Mouse (Mus musculus) stomach, embryonic 14.5 days (tissue): ENCODE data around the gene Hrh1. TPM values are rescaled to one million over a fixed set of nuclear protein-coding genes. Genes with fewer than 3 reads are reported as not detected.

Experiments used
- ATAC-seq: fragments of 200-750 bp; cut with Nextera tagmentation; 2 replicates; pipeline ENCODE4 v1.8.0; 2017; ENCODE audit warnings: low read depth, moderate TSS enrichment; ENCODE audit not compliant: insufficient number of reproducible peaks, insufficient read depth, low FRiP score
- H3K27ac ChIP-seq: fragments of 300-500 bp; sonication (generic); 2 replicates; pipeline ENCODE4 v1.5.1; 2014; ENCODE audit warnings: mild to moderate bottlenecking, low read length, moderate library complexity, mixed read lengths
- H3K27me3 ChIP-seq: fragments of 300-500 bp; sonication (generic); 2 replicates; pipeline ENCODE4 v1.6.1; 2014; ENCODE audit warnings: low read length, control low read depth, mixed read lengths; ENCODE audit not compliant: control insufficient read depth, insufficient read depth
- H3K36me3 ChIP-seq: fragments of 300-500 bp; sonication (generic); 2 replicates; pipeline ENCODE4 v1.6.1; 2014; ENCODE audit warnings: mild to moderate bottlenecking, control low read depth, low read length, moderate library complexity, mixed read lengths; ENCODE audit not compliant: control insufficient read depth, insufficient read depth
- H3K4me1 ChIP-seq: fragments of 300-500 bp; sonication (generic); 2 replicates; pipeline ENCODE4 v1.6.1; 2014; ENCODE audit warnings: low read length, control low read depth, mixed read lengths; ENCODE audit not compliant: control insufficient read depth, insufficient read depth
- H3K4me2 ChIP-seq: fragments of 300-500 bp; sonication (generic); replicated peaks from 2 replicates; pipeline ENCODE4 v1.6.1; 2014; ENCODE audit warnings: low read depth, low read length, control low read depth
- H3K4me3 ChIP-seq: fragments of 300-500 bp; sonication (generic); 2 replicates; pipeline ENCODE4 v1.5.1; 2014; ENCODE audit warnings: low read depth, low read length, control low read depth
- H3K9ac ChIP-seq: fragments of 300-500 bp; sonication (generic); replicated peaks from 2 replicates; pipeline ENCODE4 v1.6.1; 2014; ENCODE audit warnings: low read depth, mild to moderate bottlenecking, control low read depth, low read length, moderate library complexity, mixed read lengths
- H3K9me3 ChIP-seq: fragments of 300-500 bp; sonication (generic); 2 replicates; pipeline ENCODE4 v1.6.1; 2016; ENCODE audit warnings: low read depth, low read length, control low read depth; ENCODE audit not compliant: control insufficient read depth
- WGBS: fragments of 180-500 bp; shearing (Covaris S2); extraction: QIAGEN DNeasy Blood & Tissue Kit; methylation state at CpG from one replicate; pipeline ENCODE4 v1.1.7; 2014; 5-methylcytosine and 5-hydroxymethylcytosine counted together
- polyA plus RNA-seq: library from polyadenylated mRNA; unstranded; fragments of >200 nt; fragmentation: Nextera tagmentation; extraction: Ambion mirVana; gene quantifications from 2 replicates; pipeline ENCODE4 v1.2.1, GENCODE M21; 2014

Gene Hrh1
- polyA plus RNA-seq, 1 experiment from 2014 or later: not detected

DNA sequence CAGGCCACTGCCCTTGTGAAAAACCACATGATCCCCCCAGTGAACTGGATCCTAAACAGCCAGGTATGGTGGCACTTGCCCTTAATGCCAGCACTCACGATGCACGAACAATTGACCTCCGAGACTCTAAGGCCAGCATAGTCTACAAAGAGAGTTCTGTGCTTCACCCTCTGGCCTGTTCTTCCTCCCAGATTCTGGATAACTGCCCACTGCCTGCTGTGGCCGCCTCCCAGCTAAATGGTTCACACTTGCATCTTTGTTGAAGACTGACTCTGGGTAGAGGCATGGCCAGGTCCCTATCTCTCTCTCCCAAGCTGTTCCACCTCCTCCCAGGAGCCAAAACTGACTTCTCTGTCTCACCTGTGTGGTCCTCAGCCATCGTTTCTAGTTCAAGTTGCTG, 36.8 kb downstream of the Hrh1 start:
- H3K27me3 ChIP-seq: no peaks in the 10 kb centered on the region
- no peaks in the 10 kb centered on the region for H3K9me3 ChIP-seq
- no peak overlapping the region for H3K4me2 ChIP-seq
- WGBS: 74% methylated on average over 5 of the region's 5 CpGs
- no peak for ATAC-seq
- H3K4me3 ChIP-seq: no peak overlapping the region
- no peaks in the 10 kb centered on the region for H3K36me3 ChIP-seq
- no peaks in the 10 kb centered on the region for H3K4me1 ChIP-seq
- no peak overlapping the region for H3K9ac ChIP-seq
- no peak overlapping the region for H3K27ac ChIP-seq

GRCm38 (mm10) chr6:114440302-114440701, 42.6 kb downstream of the Hrh1 start:
- no peak overlapping the region for H3K4me2 ChIP-seq
- no peak overlapping the region for H3K4me3 ChIP-seq
- no peak overlapping the region for H3K27ac ChIP-seq
- no peak for ATAC-seq
- H3K9ac ChIP-seq: no peak overlapping the region
- WGBS: 54% methylated on average over 2 of the region's 2 CpGs
- H3K4me1 ChIP-seq: no peaks in the 10 kb centered on the region
- H3K36me3 ChIP-seq: no peaks in the 10 kb centered on the region
- H3K9me3 ChIP-seq: no peaks in the 10 kb centered on the region
- H3K27me3 ChIP-seq: no peaks in the 10 kb centered on the region

DNA sequence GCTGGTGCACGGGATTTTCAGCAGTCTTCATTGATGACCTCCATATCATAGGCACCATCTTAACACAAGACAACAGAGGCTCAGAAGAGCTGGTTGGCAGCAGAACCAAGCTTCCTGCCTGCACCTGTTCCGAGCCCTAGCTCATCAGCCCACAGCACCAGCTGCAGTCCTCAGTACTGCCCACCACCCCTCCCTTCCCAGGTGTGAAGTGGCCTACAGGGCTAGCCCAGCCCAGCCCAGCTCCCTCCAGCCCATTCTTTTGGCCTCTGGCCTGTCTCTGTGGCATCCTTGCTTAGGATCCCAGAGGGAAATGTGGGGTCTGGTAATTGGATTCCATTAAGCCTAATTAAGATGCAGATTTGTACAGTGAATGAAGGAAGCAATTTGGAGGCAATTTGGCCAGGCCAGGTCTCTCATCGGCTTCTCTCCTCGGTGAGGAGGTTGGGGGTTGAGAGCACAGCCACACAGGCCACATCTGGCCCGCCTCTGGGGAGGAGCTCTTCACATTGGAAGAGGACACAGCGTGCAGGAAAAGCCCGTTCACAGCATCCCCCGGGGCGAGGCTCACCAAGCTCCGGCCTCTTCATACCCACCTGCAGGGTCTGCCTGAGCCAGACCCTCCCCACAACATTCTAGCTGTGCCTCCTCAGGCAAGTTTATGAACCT, 43.2 kb downstream of the Hrh1 start:
- H3K4me1 ChIP-seq: no peaks in the 10 kb centered on the region
- 58% methylated on average over 10 of the region's 10 CpGs for WGBS
- no peak overlapping the region for H3K4me2 ChIP-seq
- no peaks in the 10 kb centered on the region for H3K36me3 ChIP-seq
- ATAC-seq: no peak
- no peaks in the 10 kb centered on the region for H3K9me3 ChIP-seq
- no peak overlapping the region for H3K9ac ChIP-seq
- H3K27ac ChIP-seq: no peak overlapping the region
- H3K27me3 ChIP-seq: no peaks in the 10 kb centered on the region
- no peak overlapping the region for H3K4me3 ChIP-seq

DNA sequence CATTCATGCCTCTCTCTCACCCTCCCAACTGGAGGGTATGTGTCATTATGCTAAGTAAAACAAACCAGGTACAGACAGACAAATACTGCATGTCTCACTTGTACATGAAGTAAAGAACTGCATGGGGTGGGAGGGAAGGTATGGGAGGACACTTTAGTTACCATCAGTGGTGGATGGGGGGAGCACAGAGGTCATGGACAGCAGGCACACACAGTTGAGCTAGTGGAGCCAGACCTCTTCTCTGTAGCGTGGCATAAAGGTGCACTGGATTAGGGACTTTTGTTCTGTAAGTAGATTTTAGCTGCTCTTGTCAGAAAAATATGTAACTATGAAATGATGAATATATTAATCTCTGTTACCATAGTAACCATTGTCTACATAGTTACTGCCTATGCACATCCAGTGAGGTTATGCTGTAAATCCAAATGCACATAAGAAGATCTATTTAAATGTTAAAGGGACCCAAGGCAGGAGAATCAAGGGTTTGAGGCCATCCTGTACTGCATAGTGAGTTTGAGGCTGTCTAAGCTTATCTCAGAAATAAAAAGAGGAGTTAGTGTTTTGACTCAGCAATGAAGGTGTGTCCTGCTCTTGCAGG, 46.6 kb downstream of the Hrh1 start:
- Histone ChIP-seq H3K27ac (no peak overlapping the region), H3K4me1 (no peaks in the 10 kb centered on the region), H3K4me2 (no peak overlapping the region), H3K36me3 (no peaks in the 10 kb centered on the region), H3K4me3 (no peak overlapping the region), H3K27me3 (no peaks in the 10 kb centered on the region), H3K9me3 (no peaks in the 10 kb centered on the region), H3K9ac (no peak overlapping the region)
- ATAC-seq: no peak
- 48% methylated on average over 1 of the region's 1 CpGs for WGBS

GRCm38 (mm10) chr6:114444976-114445375, 47.2 kb downstream of the Hrh1 start:
- WGBS: 55% methylated on average over 3 of the region's 3 CpGs

GRCm38 (mm10) chr6:114448888-114449287, 51.2 kb downstream of the Hrh1 start:
- no peak for ATAC-seq
- Histone ChIP-seq H3K9ac (no peak overlapping the region), H3K4me1 (no peaks in the 10 kb centered on the region), H3K4me2 (no peak overlapping the region), H3K27ac (no peak overlapping the region), H3K27me3 (no peaks in the 10 kb centered on the region), H3K36me3 (no peaks in the 10 kb centered on the region), H3K4me3 (no peak overlapping the region), H3K9me3 (no peaks in the 10 kb centered on the region)
- 67% methylated on average over 9 of the region's 9 CpGs for WGBS

More at GRCm38 (mm10) chr6:114444976-114445375, 47.2 kb downstream of the Hrh1 start:
- H3K27me3 ChIP-seq: no peaks in the 10 kb centered on the region
- H3K4me2 ChIP-seq: no peak overlapping the region
- no peak overlapping the region for H3K9ac ChIP-seq
- H3K36me3 ChIP-seq: no peaks in the 10 kb centered on the region
- no peak overlapping the region for H3K4me3 ChIP-seq
- H3K9me3 ChIP-seq: no peaks in the 10 kb centered on the region
- H3K4me1 ChIP-seq: no peaks in the 10 kb centered on the region
- no peak overlapping the region for H3K27ac ChIP-seq
- no peak for ATAC-seq

DNA sequence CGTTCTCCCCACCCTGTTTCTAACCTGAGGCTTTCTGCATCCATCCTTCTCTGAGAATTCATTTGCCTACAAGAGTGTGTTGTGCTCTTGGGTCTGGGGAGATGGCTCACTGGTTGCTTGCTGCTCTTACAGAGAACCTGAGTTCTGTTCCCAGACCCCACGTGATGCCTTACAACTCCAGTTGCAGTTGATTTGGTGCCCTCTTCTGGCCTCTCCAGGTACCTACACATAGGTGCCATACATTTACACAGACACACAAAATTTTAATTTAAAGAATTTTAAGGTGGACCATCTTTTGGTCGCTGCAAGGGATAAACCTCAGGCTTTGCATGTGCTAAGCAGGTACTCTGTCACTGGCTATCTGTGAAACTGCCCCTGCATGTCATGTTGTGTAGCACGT, 57.5 kb downstream of the Hrh1 start:
- H3K36me3 ChIP-seq: no peaks in the 10 kb centered on the region
- no peaks in the 10 kb centered on the region for H3K9me3 ChIP-seq
- ATAC-seq: no peak
- no peak overlapping the region for H3K4me3 ChIP-seq
- no peaks in the 10 kb centered on the region; the same call in 1 of the 2 replicates for H3K4me1 ChIP-seq
- no peak overlapping the region for H3K9ac ChIP-seq
- no peaks in the 10 kb centered on the region for H3K27me3 ChIP-seq
- whole genome bisulfite sequencing: 85% methylated on average over 4 of the region's 4 CpGs
- H3K27ac ChIP-seq: no peak overlapping the region
- H3K4me2 ChIP-seq: no peak overlapping the region

GRCm38 (mm10) chr6:114456255-114457042, 58.7 kb downstream of the Hrh1 start:
- Histone ChIP-seq H3K4me1 (no peaks in the 10 kb centered on the region; the same call in 1 of the 2 replicates), H3K4me3 (no peak overlapping the region), H3K9me3 (no peaks in the 10 kb centered on the region), H3K27ac (no peak overlapping the region), H3K36me3 (no peaks in the 10 kb centered on the region), H3K27me3 (no peaks in the 10 kb centered on the region), H3K4me2 (no peak overlapping the region), H3K9ac (no peak overlapping the region)
- ATAC-seq: no peak
- 47% methylated on average over 12 of the region's 12 CpGs for WGBS
